Mouse (Mus musculus): Measurements from ENCODE around the gene F8. TPM values are rescaled to one million over a fixed set of nuclear protein-coding genes. Genes with fewer than 3 reads are reported as not detected.

The F8 gene
- polyA plus RNA-seq, 1 experiment: 0.01 TPM

DNA sequence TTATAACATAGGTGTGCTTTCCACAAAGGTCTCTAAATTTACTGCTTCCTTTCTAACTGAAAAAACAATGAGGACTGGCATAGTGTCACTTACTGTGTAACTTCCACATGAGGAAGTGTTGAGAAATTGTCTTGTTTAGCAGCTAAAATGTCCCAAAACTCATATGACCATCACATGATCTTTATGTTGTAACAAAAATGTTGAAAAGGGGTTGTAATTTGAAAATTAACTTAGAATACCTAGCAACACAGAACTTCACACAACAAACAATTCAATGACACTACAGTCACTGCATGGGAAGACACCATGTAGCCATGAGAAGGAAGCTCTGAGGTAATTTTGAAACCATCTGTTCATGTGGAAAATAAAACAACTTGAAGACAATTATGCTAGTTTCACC, 255.5 kb downstream of the F8 start:
- Histone ChIP-seq H3K9me3 (ENCODE audit: control insufficient read depth, low read length) (no peaks in the 10 kb centered on the region; the same call in 1 of the 2 replicates), H3K4me3 (replicated peaks) (peak overlapping the region; percentile 28), H3K27me3 (ENCODE audit: control insufficient read depth) (no peaks in the 10 kb centered on the region; the same call in 1 of the 2 replicates), H3K4me1 (ENCODE audit: control insufficient read depth) (peaks cover 31% of the 10 kb centered on the region), H3K36me3 (ENCODE audit: control insufficient read depth) (peaks cover 67% of the 10 kb centered on the region)
- TF ChIP-seq TAL1 (IDR thresholded peaks at IDR 0.05; ENCODE audit: low read length): no peak
- no peak for TF ChIP-seq GATA1 (IDR thresholded peaks at IDR 0.05; ENCODE audit: low read length)

- TF ChIP-seq GATA1 (IDR thresholded peaks at IDR 0.05; ENCODE audit: low read length) (no peak), TAL1 (IDR thresholded peaks at IDR 0.05; ENCODE audit: low read length) (no peak)
- H3K36me3 ChIP-seq (ENCODE audit: control insufficient read depth): peaks cover 80% of the 10 kb centered on the region
- no peaks in the 10 kb centered on the region for H3K9me3 ChIP-seq (ENCODE audit: control insufficient read depth, low read length)
- no peaks in the 10 kb centered on the region for H3K27me3 ChIP-seq (ENCODE audit: control insufficient read depth)
- H3K4me3 ChIP-seq (replicated peaks): no peak overlapping the region
- peaks cover 27% of the 10 kb centered on the region for H3K4me1 ChIP-seq (ENCODE audit: control insufficient read depth)
Measured at GRCm38 (mm10) chrX:75125606-75126005, 256.8 kb downstream of the F8 start.

Other genes with a start within 250 kb of the F8 start
- gene Smim9, start 218.8 kb downstream of the F8 start, polyA plus RNA-seq (2012): not detected in 2 replicates
- gene Fundc2, start 216 bp downstream of the F8 start, polyA plus RNA-seq (2012): 0.17 and 0.26 TPM in 2 replicates
- gene Cmc4, start 34.0 kb upstream of the F8 start, polyA plus RNA-seq (2012): 0.35 and 0.84 TPM in 2 replicates
- gene Mtcp1, start 34.0 kb upstream of the F8 start, polyA plus RNA-seq (2012): 0.16 and 0.28 TPM in 2 replicates
- gene Brcc3, start 34.0 kb upstream of the F8 start, polyA plus RNA-seq (2012): 0.15 and 0.52 TPM in 2 replicates
- gene Vbp1, start 131.7 kb upstream of the F8 start, polyA plus RNA-seq (2012): 0.51 and 0.55 TPM in 2 replicates
- 0.02 TPM in 1 of 2 replicates, not detected in the other for gene Rab39b, start 195.6 kb upstream of the F8 start, polyA plus RNA-seq (2012)

All from erythroblast, embryonic 14.5 days (primary cell).